Mouse (Mus musculus): ENCODE data around the gene Fbxo41. TPM values are rescaled to one million over a fixed set of nuclear protein-coding genes. Genes with fewer than 3 reads are reported as not detected.

The Fbxo41 gene
- polyA plus RNA-seq (2015; fragmentation: Nextera tagmentation; extraction: Ambion mirVana), result 0.47 and 0.54 TPM in 2 replicates

- Histone ChIP-seq H3K27me3 (peaks cover 66% of the 10 kb centered on the region), H3K4me1 (peaks cover 15% of the 10 kb centered on the region), H3K9me3 (no peaks in the 10 kb centered on the region), H3K27ac (no peak within 1 kb of the TSS), H3K4me2 (replicated peaks) (peak within 1 kb of the TSS; percentile 85), H3K4me3 (peak within 1 kb of the TSS; percentile 71), H3K9ac (peak within 1 kb of the TSS; percentile 70), H3K36me3 (no peaks in the 10 kb centered on the region)
- 3% methylated on average over 19 of the region's 22 CpGs for WGBS
- peak; percentile 86; the same call in 1 of the 2 replicates for ATAC-seq (ENCODE audit: low FRiP score, low read depth)
These were observed at the start of gene Fbxo41 for GRCm38 (mm10) chr6:85502911-85503250. Fbxo41 (minus strand) TSS chr6:85502994.

DNA sequence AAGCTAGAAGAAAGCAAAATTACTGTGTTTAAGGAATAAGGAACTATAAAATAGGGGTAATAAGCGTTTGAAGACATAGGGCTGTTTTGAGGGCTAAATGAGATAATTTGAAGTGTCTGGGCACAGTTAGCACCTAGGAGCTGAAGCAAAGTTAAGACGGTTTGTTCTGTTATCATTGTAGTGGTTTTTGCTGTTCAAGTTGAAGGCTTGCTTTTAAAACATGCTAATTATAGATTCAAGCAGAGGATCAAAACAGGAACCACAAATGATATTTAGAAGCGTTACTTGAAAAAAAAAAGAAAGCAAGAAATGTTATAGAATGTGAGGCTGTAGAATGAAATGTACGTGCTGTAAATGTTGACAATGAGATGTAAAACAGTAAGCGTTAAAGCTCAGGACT lies 44.8 kb upstream of the Fbxo41 start:
- 78% methylated on average over 5 of the region's 5 CpGs for WGBS

GRCm38 (mm10) chr6:85544251-85544881 lies 41.6 kb upstream of the Fbxo41 start:
- ATAC-seq (ENCODE audit: low FRiP score, low read depth), result no peak
- no peak overlapping the region for H3K4me3 ChIP-seq
- H3K36me3 ChIP-seq, result no peaks in the 10 kb centered on the region
- WGBS, result 65% methylated on average over 13 of the region's 13 CpGs
- H3K27ac ChIP-seq, result no peak overlapping the region
- no peak overlapping the region for H3K9ac ChIP-seq
- H3K4me1 ChIP-seq, result no peaks in the 10 kb centered on the region
- H3K4me2 ChIP-seq (replicated peaks), result no peak overlapping the region
- no peaks in the 10 kb centered on the region for H3K27me3 ChIP-seq
- H3K9me3 ChIP-seq, result no peaks in the 10 kb centered on the region

More for the DNA sequence above, 44.8 kb upstream of the Fbxo41 start:
- Histone ChIP-seq H3K4me2 (replicated peaks) (no peak overlapping the region), H3K9me3 (no peaks in the 10 kb centered on the region), H3K4me1 (no peaks in the 10 kb centered on the region), H3K27me3 (no peaks in the 10 kb centered on the region), H3K36me3 (no peaks in the 10 kb centered on the region), H3K27ac (no peak overlapping the region), H3K9ac (no peak overlapping the region), H3K4me3 (no peak overlapping the region)
- no peak for ATAC-seq (ENCODE audit: low FRiP score, low read depth)

GRCm38 (mm10) chr6:85543351-85544175 lies 40.8 kb upstream of the Fbxo41 start:
- H3K27ac ChIP-seq, result no peak overlapping the region
- H3K36me3 ChIP-seq, result no peaks in the 10 kb centered on the region
- no peaks in the 10 kb centered on the region for H3K9me3 ChIP-seq
- no peak overlapping the region for H3K9ac ChIP-seq
- WGBS, result 72% methylated on average over 10 of the region's 10 CpGs
- no peak overlapping the region for H3K4me3 ChIP-seq
- no peak for ATAC-seq (ENCODE audit: low FRiP score, low read depth)
- no peak overlapping the region for H3K4me2 ChIP-seq (replicated peaks)
- no peaks in the 10 kb centered on the region for H3K4me1 ChIP-seq
- H3K27me3 ChIP-seq, result no peaks in the 10 kb centered on the region

GRCm38 (mm10) chr6:85522825-85523224 lies 20.0 kb upstream of the Fbxo41 start:
- Histone ChIP-seq H3K36me3 (no peaks in the 10 kb centered on the region), H3K4me1 (no peaks in the 10 kb centered on the region), H3K4me3 (no peak overlapping the region), H3K27me3 (peaks cover 22% of the 10 kb centered on the region), H3K27ac (no peak overlapping the region), H3K9ac (no peak overlapping the region), H3K9me3 (no peaks in the 10 kb centered on the region), H3K4me2 (replicated peaks) (no peak overlapping the region)
- 63% methylated on average over 2 of the region's 2 CpGs for WGBS
- ATAC-seq (ENCODE audit: low FRiP score, low read depth), result no peak

DNA sequence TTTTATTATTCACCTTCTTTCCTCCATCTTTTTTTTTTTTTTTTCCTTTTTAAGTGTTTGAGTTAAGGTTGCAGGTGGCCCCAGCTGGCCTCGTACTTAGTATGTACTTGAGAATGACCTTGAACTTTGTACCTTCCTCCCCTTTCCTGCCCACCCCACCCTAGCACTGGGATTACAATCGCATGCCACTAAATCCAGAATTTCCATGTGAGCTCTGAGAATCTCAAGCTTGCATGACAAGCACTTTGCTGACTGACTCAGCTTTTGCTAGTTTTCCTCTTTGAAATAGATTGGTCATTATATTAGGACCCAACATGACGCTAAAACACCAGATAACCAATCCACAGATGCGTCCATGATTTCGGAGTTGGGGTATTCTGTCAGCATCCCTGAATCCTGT lies 19.2 kb upstream of the Fbxo41 start:
- 84% methylated on average over 5 of the region's 5 CpGs for WGBS
- Histone ChIP-seq H3K4me2 (replicated peaks) (no peak overlapping the region), H3K9ac (no peak overlapping the region), H3K36me3 (no peaks in the 10 kb centered on the region), H3K27me3 (peaks cover 30% of the 10 kb centered on the region), H3K27ac (no peak overlapping the region), H3K4me3 (no peak overlapping the region), H3K9me3 (no peaks in the 10 kb centered on the region), H3K4me1 (no peaks in the 10 kb centered on the region)
- ATAC-seq (ENCODE audit: low FRiP score, low read depth), result no peak

- Histone ChIP-seq H3K4me2 (replicated peaks) (no peak overlapping the region), H3K36me3 (no peaks in the 10 kb centered on the region), H3K27me3 (peaks cover 68% of the 10 kb centered on the region), H3K4me1 (peaks cover 7% of the 10 kb centered on the region), H3K4me3 (no peak overlapping the region), H3K27ac (no peak overlapping the region), H3K9ac (no peak overlapping the region), H3K9me3 (peaks cover 3% of the 10 kb centered on the region)
- 54% methylated on average over 5 of the region's 5 CpGs for WGBS
- ATAC-seq (ENCODE audit: low FRiP score, low read depth), result no peak
These were observed 15.4 kb upstream of the Fbxo41 start for GRCm38 (mm10) chr6:85518091-85518693.

GRCm38 (mm10) chr6:85515941-85516340 lies 13.1 kb upstream of the Fbxo41 start:
- no peaks in the 10 kb centered on the region for H3K36me3 ChIP-seq
- no peak overlapping the region for H3K4me3 ChIP-seq
- H3K27ac ChIP-seq, result no peak overlapping the region
- H3K9ac ChIP-seq, result no peak overlapping the region
- peaks cover 3% of the 10 kb centered on the region for H3K9me3 ChIP-seq
- peaks cover 91% of the 10 kb centered on the region for H3K27me3 ChIP-seq
- H3K4me2 ChIP-seq (replicated peaks), result no peak overlapping the region
- H3K4me1 ChIP-seq, result peaks cover 29% of the 10 kb centered on the region
- 78% methylated on average over 4 of the region's 4 CpGs for WGBS
- no peak for ATAC-seq (ENCODE audit: low FRiP score, low read depth)

DNA sequence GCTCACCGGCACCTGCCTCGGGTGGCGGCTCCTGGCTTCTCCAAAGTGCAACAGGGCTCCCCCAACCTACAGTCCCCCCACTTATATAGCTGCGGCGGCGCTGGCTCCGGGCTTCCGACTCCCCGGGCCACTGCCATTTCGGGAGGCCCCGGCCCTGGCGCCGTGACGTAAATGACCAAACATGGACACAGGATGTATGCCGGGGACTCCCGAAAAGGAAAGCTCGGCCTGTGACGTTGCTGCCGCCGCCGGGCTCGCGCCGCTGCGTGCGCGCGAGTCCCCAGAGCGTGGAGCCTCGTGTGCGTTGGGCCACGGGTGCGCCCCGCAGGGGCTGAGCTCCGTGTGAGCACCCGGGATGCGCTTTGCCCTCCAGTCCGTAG lies 10.7 kb upstream of the Fbxo41 start, which contains the start of gene Egr4:
Gene Egr4 (minus strand): TSS at position 59 of the 380 bp plus-strand sequence.
- peak; percentile 40; the same call in 1 of the 2 replicates for ATAC-seq (ENCODE audit: low FRiP score, low read depth)
- WGBS, result under 1% methylated on average over 38 of the region's 38 CpGs
- Histone ChIP-seq H3K4me1 (peaks cover 29% of the 10 kb centered on the region), H3K36me3 (no peaks in the 10 kb centered on the region), H3K9ac (no peak within 1 kb of the TSS), H3K27ac (no peak within 1 kb of the TSS), H3K27me3 (peaks cover 100% of the 10 kb centered on the region), H3K4me2 (replicated peaks) (peak within 1 kb of the TSS; percentile 81), H3K9me3 (peaks cover 3% of the 10 kb centered on the region), H3K4me3 (peak within 1 kb of the TSS; percentile 48)

GRCm38 (mm10) chr6:85512577-85513530 lies 10.1 kb upstream of the Fbxo41 start:
- H3K36me3 ChIP-seq, result no peaks in the 10 kb centered on the region
- H3K4me2 ChIP-seq (replicated peaks), result peak overlapping the region; percentile 81
- 0 out of 2 replicates have a peak, but pooled peaks have one; percentile 19 for ATAC-seq (ENCODE audit: low FRiP score, low read depth)
- no peak overlapping the region for H3K9ac ChIP-seq
- no peak overlapping the region for H3K27ac ChIP-seq
- peak overlapping the region; percentile 48 for H3K4me3 ChIP-seq
- H3K9me3 ChIP-seq, result peaks cover 3% of the 10 kb centered on the region
- peaks cover 29% of the 10 kb centered on the region for H3K4me1 ChIP-seq
- peaks cover 100% of the 10 kb centered on the region for H3K27me3 ChIP-seq
- WGBS, result under 1% methylated on average over 83 of the region's 90 CpGs

DNA sequence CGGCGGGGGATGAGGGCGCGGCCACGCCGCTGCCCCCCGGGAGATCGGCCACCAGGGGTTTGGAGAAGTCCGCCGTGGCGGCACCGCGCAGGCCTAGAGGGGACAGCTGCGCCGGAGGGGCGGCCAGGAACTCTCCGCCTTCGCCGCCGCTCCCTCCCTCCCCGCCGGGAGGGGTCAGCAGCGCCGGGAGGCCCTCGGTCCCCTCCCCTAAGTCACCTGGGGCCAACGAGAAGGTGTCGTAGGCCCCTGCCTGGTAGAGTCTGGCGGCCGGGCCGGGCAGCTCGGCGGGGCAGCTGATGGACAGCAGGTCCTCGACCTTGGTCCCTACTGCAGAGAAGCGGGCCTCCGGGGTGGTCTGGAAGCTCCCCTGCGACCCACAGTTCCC lies 9.3 kb upstream of the Fbxo41 start:
- ATAC-seq (ENCODE audit: low FRiP score, low read depth), result no peak
- Histone ChIP-seq H3K4me1 (peaks cover 29% of the 10 kb centered on the region), H3K4me3 (peak overlapping the region; percentile 48), H3K4me2 (replicated peaks) (peak overlapping the region; percentile 81), H3K27ac (no peak overlapping the region), H3K9me3 (peaks cover 3% of the 10 kb centered on the region), H3K9ac (no peak overlapping the region), H3K36me3 (no peaks in the 10 kb centered on the region), H3K27me3 (peaks cover 97% of the 10 kb centered on the region)
- under 1% methylated on average over 34 of the region's 36 CpGs for WGBS
